Mouse (Mus musculus): Measurements from ENCODE around the gene Adcy9. TPM values are rescaled to one million over a fixed set of nuclear protein-coding genes. Genes with fewer than 3 reads are reported as not detected.

The Adcy9 gene
- polyA plus RNA-seq, 1 experiment, result 0.01 TPM

- no peak for TF ChIP-seq GATA1 (IDR thresholded peaks at IDR 0.05; ENCODE audit: low read length)
These were observed 49.3 kb downstream of the Adcy9 start for GRCm38 (mm10) chr16:4371039-4371438.

DNA sequence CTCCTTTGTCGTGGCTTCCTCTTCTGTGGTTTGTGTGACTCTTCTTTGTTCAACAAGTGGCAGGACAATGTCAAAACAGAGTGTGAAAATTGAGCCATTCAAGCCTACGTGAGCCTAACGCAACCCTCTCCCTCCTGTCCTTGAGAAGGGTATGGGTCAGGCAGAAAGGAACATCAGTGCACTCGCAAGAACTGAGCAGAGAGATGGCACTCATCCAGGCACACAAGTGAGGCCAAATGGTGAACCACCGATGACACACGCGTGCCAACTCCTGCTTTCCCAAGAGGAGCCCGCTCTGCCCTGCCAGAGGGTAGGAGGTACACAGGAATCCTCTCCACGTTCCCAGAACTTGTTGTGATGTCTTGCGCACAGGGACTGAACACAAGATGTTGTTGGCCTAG lies 50.2 kb downstream of the Adcy9 start:
- no peak for TF ChIP-seq GATA1 (IDR thresholded peaks at IDR 0.05; ENCODE audit: low read length)

GRCm38 (mm10) chr16:4367930-4368329 lies 52.4 kb downstream of the Adcy9 start:
- no peak for TF ChIP-seq GATA1 (IDR thresholded peaks at IDR 0.05; ENCODE audit: low read length)

GRCm38 (mm10) chr16:4367291-4367690 lies 53.0 kb downstream of the Adcy9 start:
- no peak for TF ChIP-seq GATA1 (IDR thresholded peaks at IDR 0.05; ENCODE audit: low read length)

DNA sequence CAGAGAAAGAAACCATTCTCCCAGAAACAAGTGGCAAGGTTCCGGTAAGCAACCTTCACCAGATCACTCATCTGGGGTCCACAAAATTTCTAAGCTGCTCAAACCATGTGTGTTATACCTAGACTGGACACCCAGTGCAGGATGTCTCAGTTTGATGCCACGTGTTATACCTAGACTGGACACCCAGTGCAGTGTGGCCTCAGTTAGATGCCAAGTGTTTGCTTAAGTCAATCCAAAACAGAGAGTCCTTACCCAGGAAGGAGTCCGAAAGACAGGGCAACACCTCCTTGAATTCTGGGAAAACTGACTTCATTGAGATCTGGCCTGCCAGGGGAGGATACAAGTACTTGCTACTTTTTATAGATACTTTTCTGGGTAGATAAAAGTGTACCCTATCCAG lies 53.6 kb downstream of the Adcy9 start:
- TF ChIP-seq GATA1 (IDR thresholded peaks at IDR 0.05; ENCODE audit: low read length), result no peak

- no peak for TF ChIP-seq GATA1 (IDR thresholded peaks at IDR 0.05; ENCODE audit: low read length)
These were observed 56.8 kb downstream of the Adcy9 start for GRCm38 (mm10) chr16:4363341-4364116.

GRCm38 (mm10) chr16:4355260-4356043 lies 64.8 kb downstream of the Adcy9 start:
- TF ChIP-seq GATA1 (IDR thresholded peaks at IDR 0.05; ENCODE audit: low read length), result no peak

GRCm38 (mm10) chr16:4342579-4342978 lies 77.7 kb downstream of the Adcy9 start:
- TF ChIP-seq GATA1 (IDR thresholded peaks at IDR 0.05; ENCODE audit: low read length), result no peak

DNA sequence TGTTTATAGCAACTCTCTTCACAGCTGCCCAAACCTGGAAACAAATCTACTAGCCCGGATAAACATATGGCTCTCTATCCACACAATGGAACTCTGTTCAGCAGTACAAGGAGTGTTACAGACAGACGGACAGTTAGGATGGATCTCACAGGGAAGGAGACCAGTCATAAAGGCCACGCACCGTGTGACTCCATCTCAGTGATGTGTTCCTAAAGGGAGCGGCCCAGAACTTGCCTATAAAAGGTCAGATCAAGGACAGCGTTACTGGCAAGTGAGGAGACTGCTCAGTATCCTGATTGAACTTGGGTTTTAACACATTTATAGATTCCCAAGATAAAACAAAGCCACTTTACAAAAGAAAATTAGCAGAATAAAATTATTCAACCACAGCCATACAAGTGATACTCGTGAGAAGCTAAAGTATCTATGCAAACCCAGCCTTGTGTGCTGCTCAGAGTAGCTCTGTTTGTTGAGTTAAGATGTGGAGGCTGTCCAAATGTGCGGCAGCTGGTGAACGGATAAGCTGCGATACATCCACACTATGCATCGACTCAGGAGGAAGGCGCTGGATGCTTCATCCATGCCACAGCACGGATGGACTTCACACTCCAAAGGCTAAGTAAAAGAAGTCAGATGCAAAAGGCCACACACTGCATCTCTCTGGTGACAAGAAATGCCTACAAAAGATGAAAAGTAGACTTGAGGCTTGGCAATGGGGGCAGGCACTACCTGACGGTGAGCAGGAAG lies 78.8 kb downstream of the Adcy9 start:
- no peak for TF ChIP-seq GATA1 (IDR thresholded peaks at IDR 0.05; ENCODE audit: low read length)

GRCm38 (mm10) chr16:4337269-4337668 lies 83.0 kb downstream of the Adcy9 start:
- TF ChIP-seq GATA1 (IDR thresholded peaks at IDR 0.05; ENCODE audit: low read length), result no peak

DNA sequence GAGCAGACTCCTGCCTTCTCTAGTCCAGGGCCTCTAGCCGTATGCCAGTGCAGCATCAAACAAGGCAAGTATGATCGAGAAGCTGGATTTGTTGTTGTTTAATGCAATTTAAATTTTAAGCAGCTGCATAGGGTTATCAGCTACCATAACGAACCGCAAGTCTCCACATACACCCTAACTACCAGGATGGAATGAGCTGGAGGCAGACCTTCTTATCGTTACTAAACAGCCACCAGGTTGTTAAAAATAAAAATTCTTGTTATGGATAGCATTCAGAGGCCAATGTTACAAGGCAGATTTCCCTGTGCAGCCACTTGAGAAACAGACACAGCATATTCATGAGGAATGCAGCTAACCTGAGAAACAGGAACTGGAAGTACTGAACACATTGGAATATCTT lies 86.5 kb downstream of the Adcy9 start:
- TF ChIP-seq GATA1 (IDR thresholded peaks at IDR 0.05; ENCODE audit: low read length), result no peak

GRCm38 (mm10) chr16:4333371-4333770 lies 86.9 kb downstream of the Adcy9 start:
- TF ChIP-seq GATA1 (IDR thresholded peaks at IDR 0.05; ENCODE audit: low read length), result no peak

- TF ChIP-seq GATA1 (IDR thresholded peaks at IDR 0.05; ENCODE audit: low read length), result no peak
These were observed 93.2 kb downstream of the Adcy9 start for GRCm38 (mm10) chr16:4327081-4327480.

- no peak for TF ChIP-seq GATA1 (IDR thresholded peaks at IDR 0.05; ENCODE audit: low read length)
These were observed 94.5 kb downstream of the Adcy9 start for GRCm38 (mm10) chr16:4325801-4326200.

DNA sequence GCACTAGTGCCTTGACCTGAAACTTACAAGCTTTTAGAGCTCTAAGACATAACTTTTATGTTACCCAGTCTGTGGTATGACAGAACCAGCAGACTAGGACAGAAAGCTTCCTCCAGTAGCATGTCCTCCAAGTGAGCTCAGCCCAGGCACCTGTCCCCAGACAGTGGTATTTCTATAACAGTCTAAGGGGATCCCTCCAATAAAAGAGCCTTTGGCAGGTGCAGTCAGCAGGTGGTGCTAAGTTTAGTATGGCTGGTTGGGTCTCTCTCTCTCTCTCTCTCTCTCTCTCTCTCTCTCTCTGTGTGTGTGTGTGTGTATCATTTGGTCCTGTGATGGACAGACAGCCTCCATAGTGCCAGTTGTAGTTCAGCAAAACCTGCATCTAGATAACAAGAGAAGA lies 95.3 kb downstream of the Adcy9 start:
- TF ChIP-seq GATA1 (IDR thresholded peaks at IDR 0.05; ENCODE audit: low read length), result no peak

DNA sequence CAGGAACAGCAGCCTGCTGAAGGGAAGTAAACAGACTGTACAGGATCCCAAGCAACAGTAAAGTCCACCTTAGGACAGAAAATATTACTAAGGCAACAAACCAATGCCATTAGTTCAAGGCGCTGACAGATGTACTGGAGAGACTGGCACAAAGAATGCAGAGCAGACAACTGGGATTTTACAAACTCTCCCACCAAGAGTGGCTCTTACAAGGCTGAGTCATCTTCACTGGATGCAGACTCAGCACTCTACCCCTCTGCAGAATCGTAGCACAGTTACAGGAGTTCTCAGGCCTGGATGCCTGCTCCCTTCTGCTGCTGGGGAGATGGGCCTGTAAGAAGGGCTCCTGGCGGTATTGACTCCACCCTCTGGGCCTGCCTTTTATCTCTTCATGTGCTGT lies 99.4 kb downstream of the Adcy9 start:
- no peak for TF ChIP-seq GATA1 (IDR thresholded peaks at IDR 0.05; ENCODE audit: low read length)

Measured in G1E-ER4 (cell line).